Mouse (Mus musculus): ENCODE data around the gene Ranbp17.

The Ranbp17 gene

DNA sequence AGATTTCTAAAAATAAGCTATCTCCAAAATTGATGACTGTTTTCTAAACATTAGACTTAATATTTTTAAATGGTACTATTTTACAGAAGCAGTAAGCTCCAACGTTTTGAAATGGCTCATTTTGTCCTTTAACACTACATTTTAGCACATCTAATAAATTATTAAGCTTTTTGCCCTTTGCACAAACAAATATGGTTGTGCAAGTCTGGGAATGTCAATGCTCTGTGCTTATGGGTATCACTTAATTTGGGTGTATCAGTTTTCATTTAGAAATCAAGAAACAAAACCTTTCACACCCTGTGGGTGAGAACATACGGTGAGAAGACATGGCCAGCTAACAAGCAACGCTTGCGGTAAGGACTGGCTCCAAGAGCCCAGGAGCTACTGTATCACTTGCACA lies 108.9 kb downstream of the Ranbp17 start:
- no peak for DNase-seq (ENCODE audit: low read depth, low spot score)

DNA sequence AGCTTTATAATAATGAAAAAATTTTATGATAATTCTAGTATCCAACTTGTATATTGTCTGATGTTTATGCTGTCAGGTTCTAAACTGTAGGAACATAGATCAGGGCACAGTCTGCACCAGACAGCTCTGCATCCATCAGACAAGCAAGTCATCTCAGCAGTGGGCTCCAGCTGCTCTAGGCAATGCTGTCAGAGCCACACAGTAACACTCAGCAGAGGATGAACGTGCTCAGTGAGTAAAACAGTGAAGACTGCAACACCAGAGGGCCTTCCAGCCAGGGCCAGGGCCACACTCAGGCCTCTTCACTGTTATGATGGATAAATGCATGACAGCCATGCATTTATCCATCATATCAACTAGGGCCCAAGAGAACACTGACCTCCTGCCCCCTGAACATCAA lies 114.2 kb downstream of the Ranbp17 start:
- DNase-seq (ENCODE audit: low read depth, low spot score) = no peak

DNA sequence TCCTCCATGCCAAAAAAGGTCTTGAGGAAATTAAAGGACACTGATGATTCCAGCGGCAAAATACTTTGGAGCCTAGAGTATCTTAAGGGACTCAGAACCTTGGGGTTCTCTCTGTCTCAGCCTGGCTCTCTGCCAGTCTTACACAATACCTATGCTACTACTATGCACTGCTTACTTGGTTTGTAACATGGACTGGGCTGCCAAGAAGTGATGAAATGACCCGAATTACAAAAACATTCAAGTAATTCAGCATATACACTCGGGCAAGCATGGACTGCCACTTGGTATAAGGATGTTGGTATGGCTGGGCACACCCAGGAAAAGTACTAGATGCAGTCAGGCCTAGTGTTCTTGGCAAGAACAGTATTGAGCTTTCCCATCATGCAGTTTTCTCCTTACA lies 114.8 kb downstream of the Ranbp17 start:
- DNase-seq (ENCODE audit: low read depth, low spot score) = no peak

DNA sequence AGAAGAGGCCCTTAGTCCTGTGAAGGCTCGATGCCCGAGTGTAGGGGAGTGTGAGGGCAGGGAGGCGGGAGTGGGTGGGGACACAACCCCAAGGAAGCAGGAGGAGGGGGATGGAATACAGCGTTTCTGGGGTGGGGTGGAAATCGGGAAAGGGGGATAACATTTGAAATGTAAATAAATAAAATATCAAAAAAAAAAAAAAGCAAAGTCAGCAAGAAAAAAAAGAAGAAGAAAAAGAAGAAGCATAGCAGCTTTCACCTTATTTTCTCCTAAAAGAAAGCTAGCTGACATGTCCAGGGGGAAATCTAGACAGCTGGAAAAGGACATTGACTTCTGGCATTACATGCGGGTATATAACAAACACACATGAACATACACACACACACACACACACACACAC lies 117.3 kb downstream of the Ranbp17 start:
- DNase-seq (ENCODE audit: low read depth, low spot score) = no peak

DNA sequence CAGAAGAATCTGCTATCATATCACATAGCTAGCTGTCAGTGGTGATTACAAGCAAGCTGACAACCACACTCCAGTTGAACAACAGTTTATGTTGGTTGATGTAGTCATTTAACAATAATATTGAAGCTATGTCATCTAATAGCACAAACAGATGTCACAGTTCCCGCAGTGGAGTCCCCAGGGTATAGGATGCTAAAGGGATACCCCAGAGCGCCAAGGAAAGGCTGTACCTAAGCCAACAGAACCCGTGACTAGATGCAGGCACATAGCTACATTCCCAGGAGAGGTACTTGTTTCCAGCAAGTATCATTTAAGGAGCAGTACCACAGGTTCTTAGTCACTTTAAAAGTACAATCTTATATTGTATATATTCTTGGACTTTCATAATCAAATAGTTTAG lies 119.5 kb downstream of the Ranbp17 start:
- no peak for DNase-seq (ENCODE audit: low read depth, low spot score)

DNA sequence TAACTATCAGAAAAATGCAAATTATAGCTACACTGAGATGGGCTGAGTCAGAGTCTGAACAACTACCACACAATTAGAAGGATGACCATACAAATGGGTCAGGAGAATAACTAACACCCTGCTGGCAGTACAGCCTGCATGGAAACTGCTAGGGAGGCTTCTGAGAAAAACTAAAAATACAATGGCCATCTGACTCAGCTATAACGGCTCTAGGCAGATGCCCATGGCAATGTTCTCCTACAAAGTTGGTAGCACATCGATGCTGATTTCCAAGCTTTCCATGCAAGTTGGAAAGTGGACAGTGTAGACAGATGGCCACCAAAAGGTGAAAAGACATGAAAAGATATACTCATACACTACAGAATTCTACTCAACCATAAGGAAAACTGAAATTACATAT lies 124.9 kb downstream of the Ranbp17 start:
- DNase-seq (ENCODE audit: low read depth, low spot score) = no peak

DNA sequence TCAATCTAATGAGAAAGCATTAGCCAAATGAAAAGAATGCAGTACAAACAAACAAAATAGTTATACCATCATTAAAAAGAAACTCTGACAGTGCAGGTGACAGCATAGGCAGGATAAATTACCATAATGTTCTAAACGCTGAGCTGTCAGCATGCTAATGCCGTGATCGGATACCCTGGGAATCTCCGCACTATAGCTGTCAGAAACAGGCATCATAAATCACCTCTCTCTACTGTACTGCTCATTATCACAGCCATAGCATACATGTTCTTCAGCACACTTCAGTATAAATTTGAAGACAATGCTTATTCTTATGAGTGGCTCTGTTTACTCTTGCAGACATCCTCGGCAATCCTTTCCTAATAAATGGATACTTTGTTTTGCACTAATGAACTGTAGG lies 151.7 kb downstream of the Ranbp17 start:
- no peak for DNase-seq (ENCODE audit: low read depth, low spot score)

DNA sequence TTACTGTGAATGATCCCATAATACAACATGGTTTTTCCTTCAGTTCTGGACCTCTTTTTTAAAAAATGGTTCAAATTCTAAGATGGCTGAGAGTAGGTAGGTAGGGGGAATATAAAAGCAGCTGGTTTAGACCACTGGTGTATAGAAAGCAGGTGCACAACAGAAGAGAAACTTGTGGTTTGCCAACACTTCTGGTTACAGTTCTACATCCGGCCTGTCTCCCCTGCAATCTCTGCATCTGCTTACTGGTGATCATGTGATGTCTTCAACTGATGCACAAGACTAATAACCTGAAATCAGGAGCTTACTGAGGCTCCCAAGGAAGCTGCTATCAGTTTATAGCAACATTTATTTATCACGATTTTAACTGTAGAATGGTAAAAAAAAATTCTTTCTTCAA lies 164.3 kb downstream of the Ranbp17 start:
- DNase-seq (ENCODE audit: low read depth, low spot score) = no peak

DNA sequence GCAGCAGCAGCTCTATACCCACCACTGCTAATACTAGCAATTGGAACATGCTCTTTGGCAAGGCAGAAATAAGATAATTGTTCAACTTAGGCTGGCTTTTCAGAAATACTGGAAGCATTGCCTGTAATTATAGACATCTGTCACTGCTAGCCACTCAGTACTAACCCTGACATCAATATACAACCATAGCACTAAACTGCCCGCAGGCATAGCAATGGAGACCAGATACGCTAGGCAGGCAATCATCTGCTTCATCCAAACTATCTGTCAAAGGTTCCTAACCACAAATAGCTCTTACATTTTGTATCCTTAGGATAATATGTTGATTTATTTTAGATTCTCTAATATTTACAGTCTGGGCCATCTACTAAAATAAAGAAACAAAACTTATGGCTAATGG lies 171.5 kb downstream of the Ranbp17 start:
- DNase-seq (ENCODE audit: low read depth, low spot score) = no peak

DNA sequence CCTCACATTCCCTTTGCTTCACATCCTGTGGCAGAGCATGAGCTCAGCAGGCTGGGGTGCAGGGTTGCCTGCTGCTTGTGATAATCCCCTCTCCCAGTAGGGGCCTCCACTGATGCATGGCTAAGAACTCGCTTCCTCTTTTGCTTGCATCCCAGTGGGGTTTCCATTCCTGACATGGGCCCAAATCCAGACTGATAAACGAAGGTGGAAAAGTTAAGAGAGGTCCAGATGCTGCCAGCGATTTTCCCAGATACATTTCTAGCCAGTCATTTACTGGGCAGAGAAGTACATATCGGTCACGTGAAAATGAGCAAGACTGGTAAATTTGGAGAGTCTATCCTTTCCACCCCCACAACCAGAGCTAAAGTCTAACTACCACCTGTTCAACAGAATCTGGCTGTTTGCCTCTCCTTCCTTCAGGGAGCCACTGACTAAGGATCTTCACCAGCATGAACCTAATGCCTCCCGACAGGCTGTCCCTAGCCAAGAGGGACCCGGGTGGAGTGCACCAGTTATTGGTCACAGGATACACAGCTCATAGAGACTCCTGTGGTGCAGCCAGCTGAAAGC lies 176.9 kb downstream of the Ranbp17 start:
- DNase-seq (ENCODE audit: low read depth, low spot score) = peak; percentile 30

DNA sequence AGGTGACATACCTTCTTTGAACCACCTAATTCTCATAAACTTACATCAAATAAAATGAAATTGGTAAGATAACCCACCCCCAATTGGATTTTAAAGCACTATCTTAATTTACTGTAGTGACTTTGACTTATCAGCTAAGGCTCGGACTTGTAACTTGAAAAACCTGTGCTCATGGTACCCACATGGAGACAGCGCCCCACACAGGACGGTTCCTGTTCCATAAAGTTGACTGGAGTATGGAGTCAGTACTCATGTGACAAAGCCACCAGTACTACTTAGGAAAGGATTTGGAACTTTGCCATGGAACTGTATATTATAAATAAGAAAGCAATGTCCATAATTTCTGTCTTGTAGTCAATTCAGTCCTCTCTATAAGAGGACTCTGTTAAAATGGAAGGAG lies 177.9 kb downstream of the Ranbp17 start:
- DNase-seq (ENCODE audit: low read depth, low spot score) = no peak

DNA sequence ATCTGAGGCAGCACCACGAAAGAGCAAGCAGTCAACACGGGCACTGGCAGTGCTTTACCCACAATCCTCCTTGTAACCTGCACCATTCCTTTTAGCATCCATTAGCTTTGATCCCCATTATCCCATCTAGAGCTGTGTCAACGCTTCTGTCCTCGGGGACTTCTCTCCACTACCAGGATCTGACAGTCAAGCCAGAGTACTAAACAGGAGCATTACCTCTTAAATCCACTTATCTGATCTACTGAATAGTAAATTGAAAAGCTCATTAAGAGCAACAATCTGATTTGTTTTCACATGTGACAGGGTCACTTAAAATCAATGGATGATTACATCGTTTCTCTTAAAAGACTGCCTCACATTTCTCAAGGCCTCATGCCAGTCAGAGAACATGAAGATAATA lies 181.4 kb downstream of the Ranbp17 start:
- no peak for DNase-seq (ENCODE audit: low read depth, low spot score)

DNA sequence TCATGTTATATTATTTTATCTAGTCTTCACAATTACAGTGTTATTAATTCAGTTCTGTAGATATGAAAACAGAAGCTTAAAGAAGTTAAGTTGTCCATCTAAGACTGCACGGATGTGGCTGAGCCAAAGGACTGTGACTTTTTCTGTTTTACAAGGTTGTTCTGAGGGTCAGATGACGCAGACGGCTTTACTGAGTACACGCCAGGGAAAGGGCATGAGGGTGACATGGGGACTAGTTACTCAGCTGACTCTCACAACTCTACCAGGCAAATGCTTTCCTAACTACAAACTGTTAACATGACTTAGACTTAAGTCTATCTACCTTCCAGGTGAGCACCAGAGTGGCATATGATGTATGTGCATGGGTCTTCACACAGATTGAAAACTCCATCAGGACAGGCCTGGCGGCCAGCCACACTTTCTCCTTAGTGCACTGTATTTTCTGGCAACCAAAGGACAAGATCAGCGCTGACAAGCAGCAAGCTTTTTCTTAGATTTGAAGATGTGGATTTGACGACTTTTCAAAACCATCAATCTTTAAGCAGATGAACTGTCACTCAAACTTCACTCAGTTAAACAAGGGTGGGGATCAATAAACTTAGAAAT lies 194.4 kb downstream of the Ranbp17 start:
- DNase-seq (ENCODE audit: low read depth, low spot score) = no peak

DNA sequence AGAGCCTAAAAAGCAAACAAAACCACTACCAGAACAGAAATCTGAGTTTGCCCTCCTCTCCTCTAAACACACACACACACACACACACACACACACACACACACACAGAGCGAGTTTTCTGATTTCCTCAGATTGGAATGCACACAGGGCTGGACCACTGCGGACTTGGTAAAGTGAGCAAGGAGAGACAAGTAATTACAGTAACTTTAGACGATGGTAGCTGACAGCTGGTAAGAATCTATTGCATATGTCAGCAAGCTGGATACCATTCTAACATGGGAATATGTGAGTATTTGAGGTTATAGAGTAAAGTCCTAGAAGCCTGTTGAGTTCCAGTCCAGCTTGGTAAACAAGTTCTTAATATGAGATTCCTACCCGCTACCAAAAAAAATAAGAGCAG lies 204.0 kb downstream of the Ranbp17 start:
- no peak for DNase-seq (ENCODE audit: low read depth, low spot score)

DNA sequence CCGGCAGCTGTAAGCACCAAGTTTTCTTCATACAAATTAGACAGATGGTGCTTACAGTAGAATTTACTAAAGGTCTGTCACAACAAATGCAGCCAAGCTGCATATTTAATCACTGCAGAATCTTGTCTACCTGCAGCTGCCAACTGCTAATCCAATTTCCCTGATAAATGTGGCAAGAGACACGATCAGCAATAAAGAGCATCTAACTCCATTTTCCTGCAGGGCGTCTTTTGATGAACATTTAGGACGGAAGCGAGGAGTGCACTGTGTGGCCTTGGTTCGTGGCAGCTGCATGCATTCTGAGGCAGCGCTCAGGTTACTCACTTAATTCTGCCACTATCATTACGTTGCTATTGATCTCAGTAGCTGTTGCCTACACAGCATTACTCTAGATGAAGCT lies 212.7 kb downstream of the Ranbp17 start:
- DNase-seq (ENCODE audit: low read depth, low spot score) = no peak

DNA sequence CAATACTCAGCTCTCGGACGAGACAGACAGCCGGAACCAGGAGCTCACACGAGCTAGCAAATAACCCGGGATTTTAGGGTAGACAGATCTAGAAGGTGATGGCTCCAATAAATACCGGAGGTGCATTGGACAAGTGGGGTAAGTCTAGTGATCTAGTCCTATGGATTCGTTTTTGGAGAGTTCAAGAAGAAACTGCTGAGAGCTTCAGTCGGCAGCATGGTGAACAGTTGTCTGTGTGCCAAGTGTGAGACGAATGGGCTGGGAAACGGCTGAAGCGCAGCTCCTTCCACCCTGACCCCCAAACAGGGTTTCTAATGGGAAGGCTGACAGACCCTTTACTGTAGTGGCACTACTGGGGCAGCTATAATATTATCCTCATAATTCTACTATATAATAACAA lies 214.2 kb downstream of the Ranbp17 start:
- DNase-seq (ENCODE audit: low read depth, low spot score) = no peak

DNA sequence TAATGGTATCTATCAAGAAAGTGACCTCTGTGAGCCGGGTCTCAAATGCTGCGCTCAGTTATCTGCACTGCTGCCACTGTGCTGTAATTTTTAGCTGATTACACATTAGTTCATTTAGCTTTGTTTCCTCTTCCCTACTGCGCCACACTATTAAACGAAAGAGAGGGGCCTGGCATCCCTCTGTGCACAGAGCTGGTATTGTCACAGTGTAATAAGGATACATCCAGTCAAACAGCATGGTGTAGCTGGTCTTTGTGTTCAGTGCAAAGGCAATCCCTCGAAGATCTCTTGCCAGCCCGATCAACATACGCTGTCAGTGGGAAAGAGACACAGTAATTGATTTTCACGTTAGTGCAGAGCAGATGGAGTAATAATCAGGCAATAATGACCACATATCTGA lies 216.4 kb downstream of the Ranbp17 start:
- DNase-seq (ENCODE audit: low read depth, low spot score) = no peak

DNA sequence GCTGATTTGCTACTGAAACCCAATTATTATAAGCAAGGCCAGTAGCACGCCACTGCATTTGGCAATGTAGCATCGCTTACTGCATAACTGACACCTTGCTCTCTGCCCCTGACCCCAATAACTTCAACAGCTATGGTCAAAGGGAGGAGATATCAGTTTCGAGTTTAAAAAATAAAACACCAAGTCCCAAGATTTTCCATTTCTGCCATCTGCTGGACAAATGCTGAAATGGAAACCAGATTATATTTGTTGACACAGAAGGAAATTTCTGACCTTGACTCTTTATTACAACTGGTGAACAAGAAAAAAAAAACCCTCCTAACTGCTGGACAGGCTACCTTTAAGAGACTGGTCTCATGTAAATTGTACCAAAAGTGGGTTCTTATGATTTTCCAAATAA lies 218.1 kb downstream of the Ranbp17 start:
- no peak for DNase-seq (ENCODE audit: low read depth, low spot score)

DNA sequence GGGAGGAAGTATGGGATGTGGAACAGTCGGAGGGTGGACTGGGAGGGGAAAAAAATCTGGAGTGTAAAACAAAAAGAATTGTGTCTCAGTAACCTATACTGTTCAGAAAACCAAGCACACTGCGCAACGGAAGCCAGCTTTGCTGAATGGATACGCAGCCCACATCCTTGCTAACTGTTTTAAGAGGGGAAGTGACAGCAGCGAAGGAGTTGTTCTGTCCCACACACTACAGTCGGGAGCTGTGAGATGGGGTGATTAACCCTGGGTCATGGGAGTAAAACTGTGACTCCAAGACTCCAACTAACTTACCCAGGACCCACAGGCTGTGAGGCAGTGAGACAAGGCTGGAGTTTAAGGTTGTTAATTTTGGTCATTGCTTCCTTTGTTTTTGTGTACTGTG lies 219.5 kb downstream of the Ranbp17 start:
- no peak for DNase-seq (ENCODE audit: low read depth, low spot score)

DNA sequence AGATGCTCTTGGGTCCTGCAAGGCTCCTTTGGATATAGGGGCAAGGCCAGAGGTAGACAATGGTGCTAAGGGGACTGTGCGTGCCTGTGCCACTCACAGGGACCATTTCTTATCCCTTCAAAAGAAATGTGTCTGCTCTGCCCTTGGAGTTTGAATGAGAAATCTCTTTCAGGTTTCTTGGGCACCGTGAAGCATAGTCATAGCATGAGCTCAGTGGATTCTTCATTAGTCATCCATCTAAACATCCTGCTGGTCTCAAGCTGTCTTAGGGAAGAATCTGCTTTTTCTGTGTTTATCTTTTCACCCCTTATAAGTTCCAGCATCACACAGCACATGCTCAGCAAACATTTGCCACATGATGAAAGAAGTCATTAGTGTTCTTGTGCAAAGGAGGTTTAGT lies 235.0 kb downstream of the Ranbp17 start:
- DNase-seq (ENCODE audit: low read depth, low spot score) = no peak

DNA sequence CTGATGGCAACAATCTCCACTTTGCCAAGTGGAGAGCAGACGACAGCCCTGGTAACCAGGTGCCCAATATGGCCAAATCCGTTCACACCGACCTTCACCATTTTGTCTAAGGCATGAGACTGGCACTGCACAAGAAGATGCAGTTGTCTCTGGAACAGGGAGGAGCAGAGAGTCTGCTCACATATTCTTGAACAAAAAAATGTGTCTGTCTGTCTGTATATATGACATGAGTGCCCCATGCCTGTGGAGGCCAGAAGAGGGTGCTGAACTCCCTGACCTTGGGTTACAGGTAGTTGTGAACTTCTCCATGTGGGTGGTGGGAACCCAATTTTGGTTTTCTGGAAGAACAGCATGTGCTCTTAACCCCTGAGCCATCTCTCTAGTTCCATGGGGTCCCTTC lies 236.9 kb downstream of the Ranbp17 start, which contains the start of gene Gm12117:
Gene Gm12117, minus strand, starts transcription at position 101 of the 400 bp plus-strand sequence.
- no peak for DNase-seq (ENCODE audit: low read depth, low spot score)

DNA sequence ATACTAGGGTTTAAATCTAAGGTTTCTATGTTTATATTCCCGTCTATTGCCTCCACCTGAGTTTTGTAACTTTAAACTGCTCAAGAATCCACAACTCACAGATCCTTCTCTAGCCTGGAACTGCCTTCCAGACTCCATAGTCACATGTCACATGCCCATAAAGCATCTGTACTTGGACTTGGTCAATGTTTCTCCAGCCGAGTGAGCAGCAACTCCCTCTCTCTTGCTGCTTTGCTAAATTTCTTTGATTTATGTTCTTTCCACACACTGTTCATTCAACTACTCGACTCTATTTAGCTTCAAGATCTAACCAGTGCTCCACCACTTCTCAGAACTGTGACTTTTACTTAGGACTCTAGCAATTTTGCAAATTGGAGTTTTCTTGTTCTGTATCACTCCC lies 238.7 kb downstream of the Ranbp17 start:
- no peak for DNase-seq (ENCODE audit: low read depth, low spot score)

DNA sequence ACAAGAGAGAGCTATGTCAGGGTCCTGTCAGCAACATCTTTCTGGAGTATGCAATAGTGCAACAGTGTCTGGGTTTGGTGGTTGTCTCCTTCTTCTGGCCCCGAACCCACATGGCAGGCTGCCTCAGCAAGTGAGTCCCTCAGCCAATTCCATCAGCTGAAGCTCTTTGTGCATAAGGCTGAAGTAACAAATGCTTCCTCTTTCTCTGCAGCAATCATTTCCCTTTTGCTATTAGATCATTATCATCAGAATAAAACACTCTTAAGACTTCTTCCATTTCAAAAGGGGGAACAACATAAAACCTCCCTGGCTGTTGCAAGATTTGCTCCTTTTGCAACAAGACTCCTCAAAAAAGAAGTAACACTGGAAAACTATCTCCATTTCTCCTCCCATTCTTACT lies 239.3 kb downstream of the Ranbp17 start:
- DNase-seq (ENCODE audit: low read depth, low spot score) = no peak

DNA sequence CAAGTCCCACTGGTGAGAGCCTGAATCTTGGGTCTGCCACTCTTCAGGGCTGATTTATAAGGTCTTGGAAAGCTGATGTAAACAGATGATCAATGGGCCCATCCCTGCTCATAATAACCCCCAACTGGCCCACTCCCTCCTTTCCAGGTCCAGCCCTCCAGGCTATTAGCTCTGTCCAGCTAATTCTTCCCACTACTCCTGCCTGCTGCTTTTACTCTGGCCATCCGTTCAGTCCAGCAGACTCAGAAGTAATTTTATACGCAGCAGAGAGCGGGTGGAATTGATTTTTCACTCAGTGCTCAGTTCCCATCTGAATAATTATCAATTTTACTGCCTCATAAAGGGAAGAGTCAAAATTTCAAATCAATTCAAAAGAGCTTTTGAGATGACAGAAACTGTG lies 273.3 kb downstream of the Ranbp17 start:
- no peak for DNase-seq (ENCODE audit: low read depth, low spot score)
